Mouse (Mus musculus) lung, embryonic 15.5 days (tissue): Measurements from ENCODE around the gene Pxn. TPM values are rescaled to one million over a fixed set of nuclear protein-coding genes. Genes with fewer than 3 reads are reported as not detected.

Experiments
- ATAC-seq: fragments of 200-750 bp; cut with Nextera tagmentation; 2 replicates; pipeline ENCODE4 v1.8.0; 2017; ENCODE audit warnings: moderate number of reproducible peaks, borderline replicate concordance; ENCODE audit not compliant: low FRiP score, low TSS enrichment; ENCODE audit errors: extremely low read depth
- H3K27ac ChIP-seq: fragments of 300-500 bp; sonication (generic); 2 replicates; pipeline ENCODE4 v1.5.1; 2015; ENCODE audit warnings: moderate library complexity, mild to moderate bottlenecking, inconsistent platforms
- H3K27me3 ChIP-seq: fragments of 300-500 bp; sonication (generic); 2 replicates; pipeline ENCODE4 v1.6.1; 2015; ENCODE audit warnings: inconsistent platforms
- H3K36me3 ChIP-seq: fragments of 300-500 bp; sonication (generic); 2 replicates; pipeline ENCODE4 v1.6.1; 2015; ENCODE audit warnings: inconsistent platforms
- H3K4me1 ChIP-seq: fragments of 300-500 bp; sonication (generic); 2 replicates; pipeline ENCODE4 v1.6.1; 2015; ENCODE audit warnings: inconsistent platforms
- H3K4me2 ChIP-seq: fragments of 300-500 bp; sonication (generic); 2 replicates; pipeline ENCODE4 v1.6.1; 2015; ENCODE audit warnings: inconsistent platforms, mild to moderate bottlenecking, moderate library complexity
- H3K4me3 ChIP-seq: fragments of 300-500 bp; sonication (generic); 2 replicates; pipeline ENCODE4 v1.5.1; 2015; ENCODE audit warnings: mild to moderate bottlenecking, inconsistent platforms
- H3K9ac ChIP-seq: fragments of 300-500 bp; sonication (generic); 2 replicates; pipeline ENCODE4 v1.6.1; 2015; ENCODE audit warnings: inconsistent platforms
- H3K9me3 ChIP-seq: fragments of 300-500 bp; sonication (generic); 2 replicates; pipeline ENCODE4 v1.6.1; 2016; ENCODE audit warnings: inconsistent platforms
- WGBS: fragments of 180-500 bp; shearing (Covaris S2); methylation state at CpG from one replicate; pipeline ENCODE4 v1.1.7; 2015; 5-methylcytosine and 5-hydroxymethylcytosine counted together
- polyA plus RNA-seq: library from polyadenylated mRNA; unstranded; fragments of >200 nt; fragmentation: Nextera tagmentation; extraction: Ambion mirVana; gene quantifications from 2 replicates; pipeline ENCODE4 v1.2.1, GENCODE M21; 2015

The Pxn gene
- polyA plus RNA-seq, 1 experiment from 2014 or later: 58.6 TPM

GRCm38 (mm10) chr5:115551386-115551785 is 44.9 kb downstream of the Pxn start:
- no peak overlapping the region for H3K9ac ChIP-seq
- H3K4me3 ChIP-seq: no peak overlapping the region
- peaks cover 11% of the 10 kb centered on the region; the same call in 1 of the 2 replicates for H3K4me1 ChIP-seq
- ATAC-seq: no peak
- WGBS: 74% methylated on average over 12 of the region's 12 CpGs
- H3K27me3 ChIP-seq: no peaks in the 10 kb centered on the region
- no peaks in the 10 kb centered on the region for H3K9me3 ChIP-seq
- no peak overlapping the region for H3K27ac ChIP-seq
- peaks cover 72% of the 10 kb centered on the region for H3K36me3 ChIP-seq
- H3K4me2 ChIP-seq: no peak overlapping the region

GRCm38 (mm10) chr5:115551799-115552198 is 45.3 kb downstream of the Pxn start:
- 79% methylated on average over 12 of the region's 13 CpGs for WGBS
- Histone ChIP-seq H3K36me3 (peaks cover 69% of the 10 kb centered on the region), H3K27ac (no peak overlapping the region), H3K4me1 (peaks cover 7% of the 10 kb centered on the region; the same call in 1 of the 2 replicates), H3K4me2 (no peak overlapping the region), H3K27me3 (no peaks in the 10 kb centered on the region), H3K9ac (no peak overlapping the region), H3K4me3 (no peak overlapping the region), H3K9me3 (no peaks in the 10 kb centered on the region)
- ATAC-seq: no peak

GRCm38 (mm10) chr5:115553801-115554420 is 47.4 kb downstream of the Pxn start:
- Histone ChIP-seq H3K9me3 (no peaks in the 10 kb centered on the region), H3K27ac (no peak overlapping the region), H3K4me3 (no peak overlapping the region), H3K9ac (no peak overlapping the region), H3K27me3 (no peaks in the 10 kb centered on the region), H3K4me1 (0 out of 2 replicates have a peak, but pooled peaks cover 4% of the 10 kb centered on the region), H3K36me3 (peaks cover 48% of the 10 kb centered on the region), H3K4me2 (no peak overlapping the region)
- no peak for ATAC-seq
- 82% methylated on average over 33 of the region's 33 CpGs for WGBS

- Histone ChIP-seq H3K9ac (no peak overlapping the region), H3K9me3 (no peaks in the 10 kb centered on the region), H3K36me3 (peaks cover 41% of the 10 kb centered on the region), H3K4me1 (0 out of 2 replicates have a peak, but pooled peaks cover 4% of the 10 kb centered on the region), H3K27ac (no peak overlapping the region), H3K27me3 (no peaks in the 10 kb centered on the region), H3K4me3 (no peak overlapping the region), H3K4me2 (no peak overlapping the region)
- WGBS: 87% methylated on average over 18 of the region's 18 CpGs
- ATAC-seq: no peak
Observed at GRCm38 (mm10) chr5:115554536-115555291, 48.2 kb downstream of the Pxn start.

- Histone ChIP-seq H3K27me3 (no peaks in the 10 kb centered on the region), H3K4me3 (no peak overlapping the region), H3K27ac (no peak overlapping the region; the same call in 1 of the 2 replicates), H3K9me3 (no peaks in the 10 kb centered on the region), H3K4me1 (peaks cover 15% of the 10 kb centered on the region), H3K36me3 (peaks cover 41% of the 10 kb centered on the region), H3K4me2 (no peak overlapping the region), H3K9ac (no peak overlapping the region)
- ATAC-seq: no peak
- WGBS: 10% methylated on average over 8 of the region's 8 CpGs
Observed at GRCm38 (mm10) chr5:115556217-115556616, 49.7 kb downstream of the Pxn start.

- ATAC-seq: no peak
- Histone ChIP-seq H3K27me3 (no peaks in the 10 kb centered on the region), H3K4me1 (peaks cover 29% of the 10 kb centered on the region), H3K4me3 (no peak overlapping the region), H3K9ac (no peak overlapping the region), H3K9me3 (no peaks in the 10 kb centered on the region), H3K36me3 (peaks cover 42% of the 10 kb centered on the region), H3K4me2 (no peak overlapping the region), H3K27ac (no peak overlapping the region)
- WGBS: 84% methylated on average over 14 of the region's 14 CpGs
Observed at GRCm38 (mm10) chr5:115558182-115558794, 51.8 kb downstream of the Pxn start.

GRCm38 (mm10) chr5:115559237-115560101 is 53.0 kb downstream of the Pxn start, which contains the start of gene Rplp0:
TSS of gene Rplp0 (plus strand) at chr5:115559467.
- Histone ChIP-seq H3K36me3 (peaks cover 41% of the 10 kb centered on the region), H3K9me3 (no peaks in the 10 kb centered on the region), H3K27me3 (no peaks in the 10 kb centered on the region), H3K4me3 (peak within 1 kb of the TSS; percentile 79), H3K4me2 (peak within 1 kb of the TSS; percentile 74), H3K27ac (peak within 1 kb of the TSS; percentile 80), H3K9ac (peak within 1 kb of the TSS; percentile 100), H3K4me1 (peaks cover 38% of the 10 kb centered on the region)
- peak; percentile 99 for ATAC-seq
- WGBS: under 1% methylated on average over 68 of the region's 78 CpGs

GRCm38 (mm10) chr5:115560336-115560905 is 53.9 kb downstream of the Pxn start:
- no peak for ATAC-seq
- peaks cover 43% of the 10 kb centered on the region for H3K4me1 ChIP-seq
- peak overlapping the region; percentile 100 for H3K9ac ChIP-seq
- peak overlapping the region; percentile 79 for H3K4me3 ChIP-seq
- H3K36me3 ChIP-seq: peaks cover 36% of the 10 kb centered on the region
- WGBS: 25% methylated on average over 13 of the region's 13 CpGs
- peak overlapping the region; percentile 74 for H3K4me2 ChIP-seq
- no peaks in the 10 kb centered on the region for H3K27me3 ChIP-seq
- no peaks in the 10 kb centered on the region for H3K9me3 ChIP-seq
- H3K27ac ChIP-seq: peak overlapping the region; percentile 80; the same call in 1 of the 2 replicates

GRCm38 (mm10) chr5:115563771-115564585 is 57.5 kb downstream of the Pxn start:
- ATAC-seq: no peak
- WGBS: 43% methylated on average over 5 of the region's 5 CpGs
- no peaks in the 10 kb centered on the region for H3K27me3 ChIP-seq
- H3K4me1 ChIP-seq: peaks cover 55% of the 10 kb centered on the region
- peak overlapping the region; percentile 69; the same call in 1 of the 2 replicates for H3K27ac ChIP-seq
- H3K9me3 ChIP-seq: no peaks in the 10 kb centered on the region
- no peak overlapping the region for H3K4me3 ChIP-seq
- peak overlapping the region; percentile 91; the same call in 1 of the 2 replicates for H3K4me2 ChIP-seq
- 0 out of 2 replicates have a peak overlapping the region, but pooled peaks have one; percentile 4 for H3K9ac ChIP-seq
- H3K36me3 ChIP-seq: peaks cover 36% of the 10 kb centered on the region

- peaks cover 36% of the 10 kb centered on the region for H3K36me3 ChIP-seq
- H3K27me3 ChIP-seq: no peaks in the 10 kb centered on the region
- peak within 1 kb of the TSS; percentile 92 for H3K9ac ChIP-seq
- peak within 1 kb of the TSS; percentile 91 for H3K4me2 ChIP-seq
- WGBS: 2% methylated on average over 38 of the region's 55 CpGs
- H3K4me1 ChIP-seq: peaks cover 58% of the 10 kb centered on the region
- peak within 1 kb of the TSS; percentile 69 for H3K27ac ChIP-seq
- H3K9me3 ChIP-seq: no peaks in the 10 kb centered on the region
- ATAC-seq: peak; percentile 83
- peak within 1 kb of the TSS; percentile 99 for H3K4me3 ChIP-seq
Observed at GRCm38 (mm10) chr5:115564737-115565393, 58.4 kb downstream of the Pxn start, which contains the start of gene Gcn1l1. TSS of gene Gcn1l1 (plus strand) at chr5:115565254.
